ENCODE assay signal across 27 mouse cellular contexts in genomic region chr16:85298559-85298958, GRCm38 (mm10).
"Had no signal": no experiment of that assay in that cellular context is flagged by ENCODE, and none has a peak within 500 bp of the region (broad histone marks: within the 10 kb centered on the region; RNA-seq: fewer than 3 reads in every experiment).

No protein-coding gene starts in this region.

- H3K4me1 ChIP-seq: heart, embryonic 10.5 days; heart, embryonic 12.5 days; hindbrain, embryonic 10.5 days; intestine, embryonic 15.5 days; kidney, embryonic 15.5 days; limb, embryonic 15.5 days; liver, embryonic 13.5 days; liver, embryonic 15.5 days had no signal

- ATAC-seq: hindbrain, embryonic 16.5 days; inflammation-experienced regulatory T-cells, adult 6 months; intestine, embryonic 15.5 days; intestine, postnatal 0 days had no signal

- H3K4me2 ChIP-seq: heart, embryonic 12.5 days; hindbrain, embryonic 12.5 days; hindbrain, embryonic 14.5 days; intestine, embryonic 15.5 days; kidney, embryonic 15.5 days; limb, embryonic 13.5 days; limb, embryonic 15.5 days; liver, embryonic 11.5 days; liver, embryonic 13.5 days; liver, embryonic 15.5 days had no signal

- DNase-seq: gastrocnemius, adult 2 months; gastrocnemius, postnatal 10 days; gastrocnemius, postnatal 25 days; heart, adult 18-20 months; heart, postnatal 14 days; heart, postnatal 4 days; kidney, postnatal 10 days; kidney, postnatal 25 days; kidney, postnatal 4 days; left cerebral cortex, postnatal 4 days; liver, embryonic 13.5 days had no signal

- H3K27me3 ChIP-seq: heart, embryonic 12.5 days; hindbrain, embryonic 12.5 days; intestine, embryonic 15.5 days; kidney, embryonic 15.5 days; limb, embryonic 13.5 days; limb, embryonic 15.5 days; liver, embryonic 13.5 days; liver, embryonic 15.5 days had no signal

- H3K9ac ChIP-seq: heart, embryonic 12.5 days; hindbrain, embryonic 12.5 days; hindbrain, embryonic 14.5 days; intestine, embryonic 15.5 days; kidney, embryonic 15.5 days; limb, embryonic 13.5 days; limb, embryonic 15.5 days; liver, embryonic 13.5 days; liver, embryonic 15.5 days had no signal

- H3K4me3 ChIP-seq: gastrocnemius, adult 2 months; heart, embryonic 10.5 days; heart, embryonic 12.5 days; hindbrain, embryonic 10.5 days; hindbrain, embryonic 12.5 days; intestine, embryonic 15.5 days; kidney, embryonic 15.5 days; layer of hippocampus, adult 2 months; left cerebral cortex, adult 2 months; limb, embryonic 13.5 days; limb, embryonic 15.5 days; liver, embryonic 13.5 days; liver, embryonic 15.5 days had no signal

- H3K27ac ChIP-seq: gastrocnemius, adult 2 months; heart, embryonic 10.5 days; hindbrain, embryonic 10.5 days; hindbrain, embryonic 12.5 days; hindbrain, embryonic 14.5 days; intestine, embryonic 15.5 days; kidney, embryonic 15.5 days; layer of hippocampus, adult 2 months; left cerebral cortex, adult 2 months; limb, embryonic 13.5 days; limb, embryonic 15.5 days; liver, embryonic 13.5 days; liver, embryonic 15.5 days had no signal

- H3K9me3 ChIP-seq: heart, embryonic 10.5 days; heart, embryonic 12.5 days; hindbrain, embryonic 10.5 days; hindbrain, embryonic 12.5 days; intestine, embryonic 15.5 days; kidney, embryonic 15.5 days; limb, embryonic 13.5 days; limb, embryonic 15.5 days; liver, embryonic 13.5 days; liver, embryonic 15.5 days had no signal

- H3K36me3 ChIP-seq: heart, embryonic 10.5 days; heart, embryonic 12.5 days; hindbrain, embryonic 10.5 days; hindbrain, embryonic 12.5 days; intestine, embryonic 15.5 days; kidney, embryonic 15.5 days; limb, embryonic 13.5 days; limb, embryonic 15.5 days; liver, embryonic 13.5 days; liver, embryonic 15.5 days had no signal
